ENCODE assay signal across 18 mouse cellular contexts in genomic region chr2:5023699-5024399, GRCm38 (mm10). TPM values are rescaled to one million over a fixed set of nuclear protein-coding genes. Genes with fewer than 3 reads are reported as not detected.
DNase-seq lines count a peak whose midpoint lies in the region; ATAC-seq and TF ChIP-seq lines count a peak whose summit lies in the region.
"Had no signal": no experiment of that assay in that cellular context is flagged by ENCODE, and none has a peak within 500 bp of the region (broad histone marks: within the 10 kb centered on the region; RNA-seq: fewer than 3 reads in every experiment).

No protein-coding gene starts in this region.

- no peak for ATAC-seq in midbrain, postnatal 0 days (ENCODE audit: low FRiP score)
- ATAC-seq: forebrain, embryonic 14.5 days had no signal

- 81% methylated on average over 14 of the region's 14 CpGs for WGBS in limb, embryonic 10.5 days
- 88% methylated on average over 14 of the region's 14 CpGs for WGBS in midbrain, postnatal 0 days

- no peaks in the 10 kb centered on the region for H3K27me3 ChIP-seq in limb, embryonic 10.5 days (ENCODE audit: low read depth, poor library complexity, severe bottlenecking)
- H3K27me3 ChIP-seq in midbrain, postnatal 0 days (ENCODE audit: insufficient read depth, low read length) = no peaks in the 10 kb centered on the region
- H3K27me3 ChIP-seq: hindbrain, embryonic 15.5 days had no signal

- no peak overlapping the region for H3K4me3 ChIP-seq in limb, embryonic 10.5 days
- H3K4me3 ChIP-seq in midbrain, postnatal 0 days (ENCODE audit: low read depth, low read length) = no peak overlapping the region
- H3K4me3 ChIP-seq: hindbrain, embryonic 15.5 days had no signal

- no peaks in the 10 kb centered on the region for H3K9me3 ChIP-seq in limb, embryonic 10.5 days (replicated peaks)
- H3K9me3 ChIP-seq in midbrain, postnatal 0 days (ENCODE audit: low read length) = no peaks in the 10 kb centered on the region
- H3K9me3 ChIP-seq: hindbrain, embryonic 15.5 days had no signal

- H3K4me1 ChIP-seq in limb, embryonic 10.5 days = peaks cover 12% of the 10 kb centered on the region
- no peaks in the 10 kb centered on the region for H3K4me1 ChIP-seq in midbrain, postnatal 0 days (ENCODE audit: insufficient read depth, low read length)
- H3K4me1 ChIP-seq: hindbrain, embryonic 15.5 days had no signal

- no peak for TF ChIP-seq CTCF in midbrain, postnatal 0 days (IDR thresholded peaks at IDR 0.05)

- peak; percentile 20 for DNase-seq in embryo, embryonic 10 days (ENCODE audit: low spot score)
- no peak for DNase-seq in embryo, embryonic 9.5 days (ENCODE audit: extremely low spot score)
- peak; percentile 46 for DNase-seq in ovary, adult 18-20 months (ENCODE audit: low spot score)
- no peak for DNase-seq in ovary, postnatal 10 days (ENCODE audit: low spot score)
- peak; percentile 46 for DNase-seq in limb, embryonic 10.5 days (ENCODE audit: low spot score)
- DNase-seq in kidney, postnatal 36 days = no peak
- no peak for DNase-seq in right cerebral cortex, postnatal 4 days
- DNase-seq in midbrain, postnatal 0 days (ENCODE audit: low spot score) = no peak
- DNase-seq: B cell, adult 2 months; cerebellum, postnatal 36 days; heart, postnatal 14 days; kidney, adult 11 months; kidney, postnatal 25 days had no signal

- peak overlapping the region; percentile 42; the same call in 1 of the 2 replicates for H3K27ac ChIP-seq in limb, embryonic 10.5 days
- H3K27ac ChIP-seq in midbrain, postnatal 0 days (ENCODE audit: low read depth, low read length) = no peak overlapping the region
- H3K27ac ChIP-seq: hindbrain, embryonic 15.5 days had no signal

- peaks cover 3% of the 10 kb centered on the region; the same call in 1 of the 2 replicates for H3K36me3 ChIP-seq in limb, embryonic 10.5 days
- peaks cover 16% of the 10 kb centered on the region for H3K36me3 ChIP-seq in midbrain, postnatal 0 days (ENCODE audit: insufficient read depth, low read length)
- H3K36me3 ChIP-seq: hindbrain, embryonic 15.5 days had no signal

- no peak overlapping the region for H3K4me2 ChIP-seq in midbrain, postnatal 0 days (ENCODE audit: low read depth, low read length, poor library complexity, severe bottlenecking)
- H3K4me2 ChIP-seq: hindbrain, embryonic 15.5 days had no signal

- H3K9ac ChIP-seq in midbrain, postnatal 0 days (replicated peaks; ENCODE audit: low read length, poor library complexity, severe bottlenecking) = no peak overlapping the region
- H3K9ac ChIP-seq: hindbrain, embryonic 15.5 days had no signal

RNA-seq across cellular contexts. Expression of gene Mcm10, which starts 11.3 kb away (rescaled TPM):
- 78.2 and 92.8 TPM in 2 replicates for polyA plus RNA-seq in limb, embryonic 10.5 days (2016; fragmentation: Nextera tagmentation; extraction: Ambion mirVana)
- 0.94 and 5.0 TPM in 2 replicates for total RNA-seq in midbrain, postnatal 0 days (2014; rRNA removed)
- 1.2 and 1.3 TPM in 2 replicates for polyA plus RNA-seq in midbrain, postnatal 0 days (2015; fragmentation: Nextera tagmentation; extraction: Ambion mirVana)
- total RNA-seq: gastrocnemius, adult 8-10 months had no signal

RNA-seq across cellular contexts. Expression of gene Optn, which starts 40.0 kb away (rescaled TPM):
- polyA plus RNA-seq in limb, embryonic 10.5 days (2016; fragmentation: Nextera tagmentation; extraction: Ambion mirVana) = 7.1 and 7.8 TPM in 2 replicates
- total RNA-seq in midbrain, postnatal 0 days (2014; rRNA removed) = 25.2 and 35.0 TPM in 2 replicates
- 28.5 and 28.7 TPM in 2 replicates for polyA plus RNA-seq in midbrain, postnatal 0 days (2015; fragmentation: Nextera tagmentation; extraction: Ambion mirVana)

RNA-seq across cellular contexts. Expression of gene Ucma, which starts 47.9 kb away (rescaled TPM):
- polyA plus RNA-seq in limb, embryonic 10.5 days (2016; fragmentation: Nextera tagmentation; extraction: Ambion mirVana) = not detected in 2 replicates
- total RNA-seq in midbrain, postnatal 0 days (2014; rRNA removed) = 0.33 and 2.6 TPM in 2 replicates
- 0.69 and 1.6 TPM in 2 replicates for polyA plus RNA-seq in midbrain, postnatal 0 days (2015; fragmentation: Nextera tagmentation; extraction: Ambion mirVana)
- total RNA-seq: heart, postnatal 14 days had no signal
- polyA plus RNA-seq: liver, embryonic 16.5 days; neural tube, embryonic 14.5 days had no signal

Comparison
In these comparisons a context has a peak if more than half of its experiments do, and no peak if none do; other contexts are left out.
1. DNase-seq: peak in embryo, embryonic 10 days (single experiment), ovary, adult 18-20 months (single experiment) and limb, embryonic 10.5 days (single experiment); none in embryo, embryonic 9.5 days (single experiment), ovary, postnatal 10 days (single experiment), kidney, postnatal 36 days (0 of 2), right cerebral cortex, postnatal 4 days (single experiment) and midbrain, postnatal 0 days (single experiment).
2. RNA of gene Mcm10, which starts 11.3 kb away (polyA plus RNA-seq): 78.2 to 92.8 TPM in limb, embryonic 10.5 days; 1.2 to 1.3 TPM in midbrain, postnatal 0 days; every median in the first group is over 10 times any median in the second.